Mouse (Mus musculus) spleen, adult 18-20 months (tissue): Measurements from ENCODE around the gene N6amt1.

Experiments used
- DNase-seq, 2 experiments: peaks; one replicate each; pipeline ENCODE4 v3.0.0; 2022; ENCODE audit warnings: mixed read lengths in 2 of 2

The N6amt1 gene

GRCm38 (mm10) chr16:87387444-87387977 is 33.5 kb downstream of the N6amt1 start:
- no peak for DNase-seq

GRCm38 (mm10) chr16:87393813-87394548 is 40.0 kb downstream of the N6amt1 start:
- DNase-seq: peak in 1 of 2 experiments; percentile 47

GRCm38 (mm10) chr16:87405001-87405400 is 51.0 kb downstream of the N6amt1 start:
- DNase-seq: peak in 1 of 2 experiments; percentile 17
